Mouse (Mus musculus) ES-E14 (cell line): ENCODE data around the gene Nsg2.

ENCODE experiments used
- CHD2 ChIP-seq: IDR thresholded peaks from 2 replicates; pipeline ENCODE4 v1.6.1; 2014; ENCODE audit warnings: mild to moderate bottlenecking, low read depth, low read length, inconsistent platforms
- ZNF384 ChIP-seq: IDR thresholded peaks from 2 replicates; pipeline ENCODE4 v1.6.1; 2012; ENCODE audit warnings: low read depth, low read length, inconsistent platforms

- TF ChIP-seq CHD2 (no peak), ZNF384 (no peak)
Observed at GRCm38 (mm10) chr11:32063775-32064510, 63.7 kb downstream of the Nsg2 start.
